Comparison of ENCODE assay signal across 8 mouse cellular contexts in the genomic region with DNA sequence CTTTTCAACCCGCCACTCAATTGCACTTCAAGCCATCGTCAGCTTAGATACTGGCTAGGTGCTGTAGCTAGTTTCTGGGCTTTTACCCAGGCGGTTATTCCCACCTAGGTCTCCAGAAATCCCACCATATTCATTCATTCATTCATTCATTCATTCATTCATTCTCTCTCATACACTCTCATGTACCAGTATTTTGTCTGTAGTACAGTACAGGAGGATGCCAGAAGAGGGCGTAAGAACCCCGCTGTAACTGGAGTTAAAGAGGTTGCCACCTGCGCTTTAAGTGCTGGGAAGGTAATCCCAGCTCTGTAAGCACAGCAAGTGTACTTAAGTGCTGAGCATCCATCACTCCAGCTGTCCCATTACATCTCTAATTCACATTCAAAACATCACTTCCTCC. TPM values are rescaled to one million over a fixed set of nuclear protein-coding genes. Genes with fewer than 3 reads are reported as not detected.
A peak's percentile ranks its signal among the peaks of the same experiment; 100 is the strongest.
DNase-seq lines count a peak whose midpoint lies in the region; ATAC-seq lines count a peak whose summit lies in the region.

No protein-coding gene starts in this region.

- no peak for ATAC-seq in heart, embryonic 13.5 days (ENCODE audit: extremely low read depth, insufficient number of reproducible peaks, low FRiP score, low TSS enrichment)
- no peak for ATAC-seq in liver, embryonic 12.5 days
- no peak for ATAC-seq in frontal cortex, adult (ENCODE audit: low TSS enrichment)

- H3K4me2 ChIP-seq in heart, embryonic 13.5 days: peak overlapping the region; percentile 82; the same call in 1 of the 2 replicates
- peak overlapping the region; percentile 68 for H3K4me2 ChIP-seq in liver, embryonic 12.5 days

- H3K27me3 ChIP-seq in heart, embryonic 13.5 days (replicated peaks): 0 out of 2 replicates have a peak, but pooled peaks cover 4% of the 10 kb centered on the region
- H3K27me3 ChIP-seq in embryonic facial prominence, embryonic 10.5 days (replicated peaks; ENCODE audit: low read depth, poor library complexity, severe bottlenecking): peaks cover 14% of the 10 kb centered on the region
- peaks cover 14% of the 10 kb centered on the region; the same call in 1 of the 2 replicates for H3K27me3 ChIP-seq in liver, embryonic 12.5 days (replicated peaks)

- no peak overlapping the region for H3K27ac ChIP-seq in heart, embryonic 13.5 days (replicated peaks)
- no peak overlapping the region for H3K27ac ChIP-seq in embryonic facial prominence, embryonic 10.5 days (replicated peaks)
- no peak overlapping the region for H3K27ac ChIP-seq in liver, embryonic 12.5 days

- peaks cover 50% of the 10 kb centered on the region for H3K4me1 ChIP-seq in heart, embryonic 13.5 days
- peaks cover 65% of the 10 kb centered on the region for H3K4me1 ChIP-seq in embryonic facial prominence, embryonic 10.5 days
- peaks cover 52% of the 10 kb centered on the region for H3K4me1 ChIP-seq in liver, embryonic 12.5 days

- H3K4me3 ChIP-seq in heart, embryonic 13.5 days: 0 out of 2 replicates have a peak overlapping the region, but pooled peaks have one; percentile 81
- H3K4me3 ChIP-seq in embryonic facial prominence, embryonic 10.5 days: peak overlapping the region; percentile 77; the same call in 1 of the 2 replicates
- H3K4me3 ChIP-seq in liver, embryonic 12.5 days: peak overlapping the region; percentile 75; the same call in 1 of the 2 replicates

- no peak for DNase-seq in heart, postnatal 10 days
- peak; percentile 82 for DNase-seq in A20 (ENCODE audit: low read depth, low spot score)
- DNase-seq in embryonic facial prominence, embryonic 10.5 days (ENCODE audit: low spot score): no peak
- DNase-seq in retina, embryonic 14.5 days (ENCODE audit: low spot score): no peak
- DNase-seq in cerebellum, adult 11-12 months: no peak

- peaks cover 18% of the 10 kb centered on the region for H3K36me3 ChIP-seq in heart, embryonic 13.5 days
- peaks cover 21% of the 10 kb centered on the region for H3K36me3 ChIP-seq in embryonic facial prominence, embryonic 10.5 days (replicated peaks)
- peaks cover 15% of the 10 kb centered on the region for H3K36me3 ChIP-seq in liver, embryonic 12.5 days

- no peak overlapping the region for H3K9ac ChIP-seq in heart, embryonic 13.5 days
- no peak overlapping the region for H3K9ac ChIP-seq in liver, embryonic 12.5 days

- no peaks in the 10 kb centered on the region for H3K9me3 ChIP-seq in heart, embryonic 13.5 days
- no peaks in the 10 kb centered on the region for H3K9me3 ChIP-seq in embryonic facial prominence, embryonic 10.5 days
- H3K9me3 ChIP-seq in liver, embryonic 12.5 days (replicated peaks): no peaks in the 10 kb centered on the region

- intact Hi-C loops in heart, postnatal 10 days (cut with DNase I): no loop called here

- 40% methylated on average over 6 of the region's 6 CpGs for WGBS in heart, embryonic 13.5 days
- WGBS in embryonic facial prominence, embryonic 10.5 days: 38% methylated on average over 6 of the region's 6 CpGs
- WGBS in liver, embryonic 12.5 days (ENCODE audit: insufficient replicate concordance): 42% methylated on average over 6 of the region's 6 CpGs

RNA-seq across cellular contexts. Expression of a gene that starts 0.7 kb away (rescaled TPM):
- 13.8 and 15.9 TPM in 2 replicates for polyA plus RNA-seq in heart, embryonic 13.5 days (2015; fragmentation: Nextera tagmentation; extraction: Ambion mirVana)
- total RNA-seq in heart, postnatal 10 days (2021): 10 to 100 TPM; 11.3 to 13.8 TPM
- 22.4 and 22.8 TPM in 2 replicates for polyA plus RNA-seq in embryonic facial prominence, embryonic 10.5 days (2016; fragmentation: Nextera tagmentation; extraction: Ambion mirVana)
- polyA plus RNA-seq in liver, embryonic 12.5 days (2016; fragmentation: Nextera tagmentation; extraction: Ambion mirVana): 6.9 TPM in 2 replicates

RNA-seq across cellular contexts. Expression of a gene that starts 1.8 kb away (rescaled TPM):
- 3.0 and 3.2 TPM in 2 replicates for polyA plus RNA-seq in heart, embryonic 13.5 days (2015; fragmentation: Nextera tagmentation; extraction: Ambion mirVana)
- total RNA-seq in heart, postnatal 10 days (2021): 1 to 10 TPM; 2.2 to 3.4 TPM
- polyA plus RNA-seq in embryonic facial prominence, embryonic 10.5 days (2016; fragmentation: Nextera tagmentation; extraction: Ambion mirVana): 6.1 and 6.8 TPM in 2 replicates
- 2.4 and 2.5 TPM in 2 replicates for polyA plus RNA-seq in liver, embryonic 12.5 days (2016; fragmentation: Nextera tagmentation; extraction: Ambion mirVana)

RNA-seq across cellular contexts. Expression of a gene that starts 12.5 kb away (rescaled TPM):
- polyA plus RNA-seq in heart, embryonic 13.5 days (2015; fragmentation: Nextera tagmentation; extraction: Ambion mirVana): 7.4 and 7.9 TPM in 2 replicates
- total RNA-seq in heart, postnatal 10 days (2021): 1 to 10 TPM; 5.5 to 5.7 TPM
- polyA plus RNA-seq in embryonic facial prominence, embryonic 10.5 days (2016; fragmentation: Nextera tagmentation; extraction: Ambion mirVana): 14.5 and 15.8 TPM in 2 replicates
- 34.0 and 34.5 TPM in 2 replicates for polyA plus RNA-seq in liver, embryonic 12.5 days (2016; fragmentation: Nextera tagmentation; extraction: Ambion mirVana)

RNA-seq across cellular contexts. Expression of a gene that starts 22.8 kb away (rescaled TPM):
- polyA plus RNA-seq in heart, embryonic 13.5 days (2015; fragmentation: Nextera tagmentation; extraction: Ambion mirVana): 0.31 and 0.32 TPM in 2 replicates
- total RNA-seq in heart, postnatal 10 days (2021): under 1 TPM; 0.12 to 0.15 TPM
- 0.45 and 0.81 TPM in 2 replicates for polyA plus RNA-seq in embryonic facial prominence, embryonic 10.5 days (2016; fragmentation: Nextera tagmentation; extraction: Ambion mirVana)
- polyA plus RNA-seq in liver, embryonic 12.5 days (2016; fragmentation: Nextera tagmentation; extraction: Ambion mirVana): 0.15 and 0.18 TPM in 2 replicates
